Mouse (Mus musculus): ENCODE results near the gene Ly6g6f.

DNA sequence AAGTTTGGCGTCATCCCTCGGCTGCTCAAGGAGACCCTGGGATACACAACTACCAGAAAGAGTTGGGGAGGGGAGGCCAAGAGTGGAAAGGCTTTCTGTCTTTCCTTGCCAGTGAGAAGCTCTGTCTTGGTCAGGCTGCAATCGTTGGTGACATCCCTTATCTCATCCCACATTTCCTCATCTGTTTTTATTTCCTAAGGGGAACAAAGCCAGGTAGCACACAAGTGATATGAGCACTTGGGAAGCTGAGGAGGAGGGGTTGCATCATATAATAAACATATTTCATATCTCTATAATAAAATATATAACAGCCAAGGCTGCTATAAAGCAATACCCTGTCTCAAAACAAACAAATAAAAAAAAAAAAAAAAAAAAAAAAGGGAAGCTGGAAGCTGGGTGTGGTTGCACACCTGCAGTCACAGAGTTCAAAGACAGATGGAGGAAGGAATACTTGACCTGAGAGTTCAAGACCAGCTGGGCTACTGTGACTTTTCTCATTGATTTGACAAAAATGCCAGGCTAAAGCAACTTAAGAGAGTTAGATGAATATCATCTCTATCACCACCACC lies 1.4 kb downstream of the Ly6g6f start:
- TF ChIP-seq MAZ (IDR thresholded peaks at IDR 0.05; ENCODE audit: low read depth, low read length) (no peak), CTCF (IDR thresholded peaks at IDR 0.05 in 2 of 3, conservative IDR thresholded peaks at IDR 0.05 in 1 of 3; ENCODE audit: control insufficient read depth in 1 of 3, insufficient read depth in 1 of 3, low read depth in 2 of 3, low read length in 3 of 3, poor library complexity in 1 of 3, severe bottlenecking in 1 of 3) (no peak), EP300 (IDR thresholded peaks at IDR 0.05; ENCODE audit: low read depth in 1 of 2, low read length in 2 of 2) (peak; percentile 58 to 61), POLR2A (IDR thresholded peaks at IDR 0.05; ENCODE audit: control insufficient read depth in 1 of 2, insufficient read depth in 1 of 2, low read depth in 1 of 2, low read length in 2 of 2, poor library complexity in 1 of 2) (no peak), KAT2A (conservative IDR thresholded peaks at IDR 0.05; ENCODE audit: low read depth, low read length) (no peak), ETS1 (IDR thresholded peaks at IDR 0.05; ENCODE audit: low read depth, low read length) (0 out of 2 replicates have a peak, but pooled peaks have one; percentile 50), MEF2A (IDR thresholded peaks at IDR 0.05; ENCODE audit: extremely low read depth, insufficient replicate concordance, low read depth, low read length, poor library complexity, severe bottlenecking) (no peak), SIN3A (IDR thresholded peaks at IDR 0.05; ENCODE audit: low read length) (peak; percentile 56), POLR2AphosphoS2 (IDR thresholded peaks at IDR 0.05; ENCODE audit: low read length) (no peak), NRF1 (IDR thresholded peaks at IDR 0.05; ENCODE audit: insufficient read depth, low read depth, low read length, poor library complexity, severe bottlenecking) (no peak), MAFK (IDR thresholded peaks at IDR 0.05; ENCODE audit: borderline replicate concordance, low read depth, low read length) (no peak)
